Mouse (Mus musculus): Measurements from ENCODE around the gene Prrc2b. TPM values are rescaled to one million over a fixed set of nuclear protein-coding genes. Genes with fewer than 3 reads are reported as not detected.

Prrc2b gene
- total and polyA plus RNA-seq, 2 experiments = 5.5 to 14.7 TPM

GRCm38 (mm10) chr2:32139377-32139776 lies 11.5 kb upstream of the Prrc2b start:
- H3K27me3 ChIP-seq (ENCODE audit: control insufficient read depth, insufficient read depth, low read length) = no peaks in the 10 kb centered on the region
- no peaks in the 10 kb centered on the region for H3K36me3 ChIP-seq (ENCODE audit: control insufficient read depth, insufficient read depth, low read length)
- peak overlapping the region; percentile 69 for H3K27ac ChIP-seq (replicated peaks; ENCODE audit: insufficient read depth, low read depth, low read length)
- 89% methylated on average over 5 of the region's 5 CpGs for WGBS
- H3K79me2 ChIP-seq (ENCODE audit: control insufficient read depth, insufficient read depth, low read length) = no peaks in the 10 kb centered on the region
- no peak overlapping the region for H3K9ac ChIP-seq (ENCODE audit: low read depth, low read length)
- H3K4me1 ChIP-seq (ENCODE audit: control insufficient read depth, insufficient read depth, low read length) = peaks cover 13% of the 10 kb centered on the region
- TF ChIP-seq POLR2A (IDR thresholded peaks at IDR 0.05; ENCODE audit: extremely low read depth, insufficient read depth, low read length) (no peak), CTCF (IDR thresholded peaks at IDR 0.05; ENCODE audit: low read depth, low read length) (no peak)
- no peak for DNase-seq (ENCODE audit: extremely low read depth, low read depth, low spot score)
- H3K4me3 ChIP-seq (ENCODE audit: insufficient read depth, low read depth, low read length) = no peak overlapping the region

GRCm38 (mm10) chr2:32140498-32140934 lies 10.4 kb upstream of the Prrc2b start:
- Histone ChIP-seq H3K36me3 (ENCODE audit: control insufficient read depth, insufficient read depth, low read length) (no peaks in the 10 kb centered on the region), H3K4me1 (ENCODE audit: control insufficient read depth, insufficient read depth, low read length) (peaks cover 13% of the 10 kb centered on the region), H3K27ac (replicated peaks; ENCODE audit: insufficient read depth, low read depth, low read length) (no peak overlapping the region; the same call in 1 of the 2 replicates), H3K4me3 (ENCODE audit: insufficient read depth, low read depth, low read length) (no peak overlapping the region), H3K79me2 (ENCODE audit: control insufficient read depth, insufficient read depth, low read length) (no peaks in the 10 kb centered on the region), H3K27me3 (ENCODE audit: control insufficient read depth, insufficient read depth, low read length) (no peaks in the 10 kb centered on the region), H3K9ac (ENCODE audit: low read depth, low read length) (no peak overlapping the region)
- TF ChIP-seq POLR2A (IDR thresholded peaks at IDR 0.05; ENCODE audit: extremely low read depth, insufficient read depth, low read length) = no peak
- no peak for TF ChIP-seq CTCF (IDR thresholded peaks at IDR 0.05; ENCODE audit: low read depth, low read length)
- peak; percentile 93 for DNase-seq (ENCODE audit: extremely low read depth, low read depth, low spot score)
- 4% methylated on average over 4 of the region's 4 CpGs for WGBS

- no peak for TF ChIP-seq POLR2A (IDR thresholded peaks at IDR 0.05; ENCODE audit: extremely low read depth, insufficient read depth, low read length)
- no peak for TF ChIP-seq CTCF (IDR thresholded peaks at IDR 0.05; ENCODE audit: low read depth, low read length)
- WGBS = 50% methylated on average over 6 of the region's 6 CpGs
- H3K4me1 ChIP-seq (ENCODE audit: control insufficient read depth, insufficient read depth, low read length) = peaks cover 13% of the 10 kb centered on the region
These were observed 9.3 kb upstream of the Prrc2b start for GRCm38 (mm10) chr2:32141602-32142001.

GRCm38 (mm10) chr2:32142368-32142767 lies 8.5 kb upstream of the Prrc2b start:
- Histone ChIP-seq H3K79me2 (ENCODE audit: control insufficient read depth, insufficient read depth, low read length) (no peaks in the 10 kb centered on the region), H3K4me1 (ENCODE audit: control insufficient read depth, insufficient read depth, low read length) (peaks cover 13% of the 10 kb centered on the region), H3K4me3 (ENCODE audit: insufficient read depth, low read depth, low read length) (no peak overlapping the region), H3K36me3 (ENCODE audit: control insufficient read depth, insufficient read depth, low read length) (no peaks in the 10 kb centered on the region), H3K27ac (replicated peaks; ENCODE audit: insufficient read depth, low read depth, low read length) (no peak overlapping the region), H3K9ac (ENCODE audit: low read depth, low read length) (no peak overlapping the region), H3K27me3 (ENCODE audit: control insufficient read depth, insufficient read depth, low read length) (no peaks in the 10 kb centered on the region)
- 72% methylated on average over 6 of the region's 6 CpGs for WGBS
- DNase-seq (ENCODE audit: extremely low read depth, low read depth, low spot score) = no peak
- no peak for TF ChIP-seq POLR2A (IDR thresholded peaks at IDR 0.05; ENCODE audit: extremely low read depth, insufficient read depth, low read length)
- TF ChIP-seq CTCF (IDR thresholded peaks at IDR 0.05; ENCODE audit: low read depth, low read length) = no peak

More at GRCm38 (mm10) chr2:32141602-32142001, 9.3 kb upstream of the Prrc2b start:
- H3K79me2 ChIP-seq (ENCODE audit: control insufficient read depth, insufficient read depth, low read length) = no peaks in the 10 kb centered on the region
- DNase-seq (ENCODE audit: extremely low read depth, low read depth, low spot score) = peak; percentile 39
- H3K27me3 ChIP-seq (ENCODE audit: control insufficient read depth, insufficient read depth, low read length) = no peaks in the 10 kb centered on the region
- no peak overlapping the region for H3K27ac ChIP-seq (replicated peaks; ENCODE audit: insufficient read depth, low read depth, low read length)
- no peaks in the 10 kb centered on the region for H3K36me3 ChIP-seq (ENCODE audit: control insufficient read depth, insufficient read depth, low read length)
- no peak overlapping the region for H3K9ac ChIP-seq (ENCODE audit: low read depth, low read length)
- no peak overlapping the region for H3K4me3 ChIP-seq (ENCODE audit: insufficient read depth, low read depth, low read length)

- Histone ChIP-seq H3K9ac (ENCODE audit: low read depth, low read length) (no peak overlapping the region), H3K36me3 (ENCODE audit: control insufficient read depth, insufficient read depth, low read length) (no peaks in the 10 kb centered on the region), H3K79me2 (ENCODE audit: control insufficient read depth, insufficient read depth, low read length) (no peaks in the 10 kb centered on the region), H3K4me3 (ENCODE audit: insufficient read depth, low read depth, low read length) (no peak overlapping the region), H3K27me3 (ENCODE audit: control insufficient read depth, insufficient read depth, low read length) (no peaks in the 10 kb centered on the region), H3K4me1 (ENCODE audit: control insufficient read depth, insufficient read depth, low read length) (peaks cover 10% of the 10 kb centered on the region), H3K27ac (replicated peaks; ENCODE audit: insufficient read depth, low read depth, low read length) (no peak overlapping the region)
- 81% methylated on average over 5 of the region's 5 CpGs for WGBS
- TF ChIP-seq POLR2A (IDR thresholded peaks at IDR 0.05; ENCODE audit: extremely low read depth, insufficient read depth, low read length) (no peak), CTCF (IDR thresholded peaks at IDR 0.05; ENCODE audit: low read depth, low read length) (no peak)
- DNase-seq (ENCODE audit: extremely low read depth, low read depth, low spot score) = no peak
These were observed 6.2 kb upstream of the Prrc2b start for GRCm38 (mm10) chr2:32144633-32145032.

GRCm38 (mm10) chr2:32146617-32147162 lies 4.2 kb upstream of the Prrc2b start:
- Histone ChIP-seq H3K79me2 (ENCODE audit: control insufficient read depth, insufficient read depth, low read length) (peaks cover 4% of the 10 kb centered on the region; the same call in 1 of the 2 replicates), H3K9ac (ENCODE audit: low read depth, low read length) (no peak overlapping the region), H3K27ac (replicated peaks; ENCODE audit: insufficient read depth, low read depth, low read length) (no peak overlapping the region), H3K36me3 (ENCODE audit: control insufficient read depth, insufficient read depth, low read length) (no peaks in the 10 kb centered on the region), H3K4me3 (ENCODE audit: insufficient read depth, low read depth, low read length) (no peak overlapping the region), H3K4me1 (ENCODE audit: control insufficient read depth, insufficient read depth, low read length) (no peaks in the 10 kb centered on the region), H3K27me3 (ENCODE audit: control insufficient read depth, insufficient read depth, low read length) (no peaks in the 10 kb centered on the region)
- no peak for DNase-seq (ENCODE audit: extremely low read depth, low read depth, low spot score)
- WGBS = 82% methylated on average over 5 of the region's 5 CpGs
- TF ChIP-seq CTCF (IDR thresholded peaks at IDR 0.05; ENCODE audit: low read depth, low read length) = no peak
- TF ChIP-seq POLR2A (IDR thresholded peaks at IDR 0.05; ENCODE audit: extremely low read depth, insufficient read depth, low read length) = no peak

All from liver, adult 2 months (tissue).